Mouse (Mus musculus): ENCODE data around the gene Agbl1.
A peak's percentile ranks its signal among the peaks of the same experiment; 100 is the strongest.

Gene Agbl1

GRCm38 (mm10) chr7:76921671-76922070 lies 692.0 kb downstream of the Agbl1 start:
- no peak for DNase-seq (ENCODE audit: low spot score in 2 of 2)

DNA sequence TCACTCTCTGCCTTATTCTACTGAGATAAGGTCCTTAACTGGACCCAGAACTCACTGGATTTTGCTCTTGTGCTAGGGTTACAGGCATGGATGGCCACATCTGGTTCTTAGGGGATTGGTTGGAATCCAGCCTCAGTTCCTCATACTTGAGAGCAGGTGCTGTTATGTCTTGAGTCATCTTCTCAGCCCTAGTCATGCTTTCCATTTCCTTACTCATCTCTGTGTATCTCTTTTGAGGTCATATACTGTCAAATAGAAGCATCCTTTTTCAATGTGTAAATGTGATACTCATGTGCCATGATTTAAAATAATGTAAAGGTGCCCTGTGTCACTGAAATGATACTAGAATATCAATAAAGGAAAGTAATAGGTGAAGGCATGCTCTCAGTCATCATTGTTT lies 705.5 kb downstream of the Agbl1 start:
- no peak for DNase-seq (ENCODE audit: low spot score in 2 of 2)

- DNase-seq (ENCODE audit: low spot score in 2 of 2) = no peak
Measured at GRCm38 (mm10) chr7:76941531-76941930, 711.8 kb downstream of the Agbl1 start.

DNA sequence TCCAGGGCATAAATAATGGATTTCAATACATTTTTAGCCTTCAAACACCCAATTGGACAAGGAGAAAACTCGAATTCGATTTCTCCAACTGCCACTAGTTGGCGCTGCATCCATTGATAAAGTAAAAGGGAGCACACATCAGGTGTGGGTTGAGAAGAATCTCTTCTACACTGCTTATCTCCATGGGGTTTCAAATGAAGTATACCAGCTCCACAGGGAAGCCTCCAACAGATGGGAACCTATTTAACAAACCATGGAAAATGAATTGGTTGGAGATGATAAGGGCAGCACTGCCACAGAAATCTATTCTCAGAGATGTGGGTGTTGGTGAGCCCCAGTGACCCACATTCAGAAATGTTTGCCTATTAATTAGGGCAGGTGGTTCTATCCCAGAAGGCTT lies 741.6 kb downstream of the Agbl1 start:
- no peak for DNase-seq (ENCODE audit: low spot score in 2 of 2)

GRCm38 (mm10) chr7:77009571-77009970 lies 779.9 kb downstream of the Agbl1 start:
- no peak for DNase-seq (ENCODE audit: low spot score in 2 of 2)

- DNase-seq (ENCODE audit: low spot score in 2 of 2) = no peak
Measured at GRCm38 (mm10) chr7:77029019-77029418, 799.3 kb downstream of the Agbl1 start.

- DNase-seq (ENCODE audit: low spot score in 2 of 2) = no peak
Measured at GRCm38 (mm10) chr7:77076033-77076432, 846.3 kb downstream of the Agbl1 start.

- no peak for DNase-seq (ENCODE audit: low spot score in 2 of 2)
Measured at GRCm38 (mm10) chr7:77087266-77087665, 857.6 kb downstream of the Agbl1 start.

DNA sequence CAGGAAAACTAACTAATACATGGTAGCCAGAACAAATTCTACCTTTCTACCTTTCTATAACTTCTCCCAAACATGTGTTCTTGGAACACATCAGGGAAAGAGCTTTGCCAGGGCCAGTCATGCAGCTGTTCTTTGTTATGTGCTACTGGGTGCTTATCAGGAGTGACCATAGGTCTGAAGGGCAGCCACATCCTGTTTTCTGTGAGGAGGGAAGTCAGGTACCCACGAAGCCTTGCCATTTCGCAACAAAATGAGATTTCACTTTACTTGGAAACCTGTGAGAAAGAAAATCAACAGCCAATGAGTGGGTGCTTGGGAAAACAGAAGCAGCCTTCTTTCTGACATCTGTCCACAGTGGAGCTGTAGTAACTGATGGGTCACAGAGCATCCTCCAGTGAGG lies 865.5 kb downstream of the Agbl1 start:
- no peak for DNase-seq (ENCODE audit: low spot score in 2 of 2)

DNA sequence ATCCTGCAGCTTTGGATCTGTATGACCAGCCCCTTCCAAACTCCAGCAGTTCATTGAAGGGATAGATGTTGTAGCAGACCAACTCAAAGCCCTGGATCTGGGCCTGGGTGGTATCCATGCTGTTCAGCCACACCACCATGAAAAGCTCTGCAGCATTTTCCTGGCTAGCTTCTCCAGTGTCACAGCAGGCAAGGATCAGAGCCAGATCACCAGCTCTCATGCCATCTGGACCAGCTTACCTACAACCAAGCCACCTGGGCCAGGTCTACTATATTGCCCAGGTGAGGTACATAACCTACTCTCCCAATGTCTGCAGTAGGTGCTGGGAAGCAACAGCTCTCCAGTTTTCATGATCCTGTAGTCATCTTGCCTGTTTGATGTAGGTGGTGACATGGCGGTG lies 884.3 kb downstream of the Agbl1 start:
- no peak for DNase-seq (ENCODE audit: low spot score in 2 of 2)

DNA sequence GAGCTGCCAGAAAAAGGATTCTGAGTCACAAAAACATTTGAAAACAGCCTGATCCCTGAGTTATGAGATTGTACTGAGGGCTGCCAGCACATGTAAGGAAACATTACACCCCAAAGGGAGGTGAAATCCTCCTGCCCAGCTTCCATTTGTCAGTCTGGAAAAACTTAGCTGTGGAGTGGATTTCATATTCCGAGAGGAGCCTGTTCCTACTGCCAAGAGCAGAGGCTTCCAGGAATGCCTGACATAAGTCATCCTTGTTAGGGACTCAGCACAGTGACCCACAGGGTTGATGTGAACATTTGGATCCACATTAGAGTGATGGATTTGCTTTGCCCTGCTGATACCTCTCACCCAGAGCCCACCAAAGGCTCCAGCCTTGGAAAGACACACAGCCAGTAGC lies 899.4 kb downstream of the Agbl1 start:
- DNase-seq (ENCODE audit: low spot score in 2 of 2) = no peak

DNA sequence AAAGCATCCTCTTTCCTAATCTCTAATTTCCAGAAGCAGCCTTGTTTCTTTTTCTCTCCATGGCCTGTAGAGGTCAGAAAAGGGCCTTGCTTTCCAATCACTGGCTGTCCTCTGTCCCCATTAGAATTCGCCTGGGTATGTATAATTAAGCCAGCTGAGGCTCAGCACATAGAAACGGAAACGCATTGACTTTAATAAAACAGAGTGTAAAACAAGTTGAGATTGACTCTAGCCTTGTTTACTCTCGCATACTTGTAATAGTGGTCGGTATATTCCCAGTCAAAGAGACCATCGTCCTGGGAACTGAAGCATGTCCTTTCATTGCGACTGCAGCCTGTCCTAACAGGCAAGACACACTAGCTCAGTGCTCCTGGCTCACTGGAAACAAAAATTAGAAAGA lies 902.3 kb downstream of the Agbl1 start:
- no peak for DNase-seq (ENCODE audit: low spot score in 2 of 2)

- DNase-seq (ENCODE audit: low spot score in 2 of 2) = peak; percentile 31 to 64
Measured at GRCm38 (mm10) chr7:77132615-77133420, 903.1 kb downstream of the Agbl1 start.

GRCm38 (mm10) chr7:77134860-77135259 lies 905.2 kb downstream of the Agbl1 start:
- DNase-seq (ENCODE audit: low spot score in 2 of 2) = no peak

- no peak for DNase-seq (ENCODE audit: low spot score in 2 of 2)
Measured at GRCm38 (mm10) chr7:77138707-77139106, 909.0 kb downstream of the Agbl1 start.

DNA sequence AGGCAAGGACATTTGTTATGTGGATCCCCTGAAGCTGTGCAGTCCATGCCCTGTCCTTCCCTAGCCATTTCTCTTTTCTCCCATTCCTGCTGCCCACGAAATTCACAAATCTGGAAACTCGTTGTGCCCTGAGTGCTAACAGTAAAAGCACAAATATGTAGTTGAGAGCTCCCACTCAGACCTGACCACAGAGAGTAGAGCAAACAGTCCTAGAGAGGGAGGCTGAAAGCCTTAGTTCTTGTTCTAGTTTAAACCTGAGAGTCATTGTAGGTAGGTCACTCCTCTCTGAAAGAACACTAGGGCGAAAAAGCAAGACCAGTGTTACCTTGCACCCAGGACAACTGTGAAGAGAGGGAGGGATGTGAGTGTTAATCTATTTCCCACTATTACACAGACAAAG lies 917.8 kb downstream of the Agbl1 start:
- no peak for DNase-seq (ENCODE audit: low spot score in 2 of 2)

DNA sequence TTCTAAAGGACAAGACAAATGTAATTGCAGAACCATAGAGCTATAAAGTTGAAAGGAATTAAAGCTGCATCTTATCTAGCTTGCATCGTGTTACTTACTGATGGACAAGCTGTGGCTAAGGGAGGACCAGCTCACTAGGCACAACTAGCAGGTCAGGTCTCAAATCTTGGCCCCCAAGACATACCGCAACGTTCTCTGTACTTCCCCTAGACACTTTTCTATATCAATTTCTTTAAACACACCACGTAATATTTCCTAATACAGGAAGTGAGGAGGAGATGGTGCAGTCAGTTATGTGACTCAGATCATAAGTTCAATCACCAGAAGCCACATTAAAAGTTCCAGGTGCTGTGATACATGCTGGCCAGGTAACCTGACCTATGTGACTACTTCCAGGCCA lies 919.1 kb downstream of the Agbl1 start:
- no peak for DNase-seq (ENCODE audit: low spot score in 2 of 2)

DNA sequence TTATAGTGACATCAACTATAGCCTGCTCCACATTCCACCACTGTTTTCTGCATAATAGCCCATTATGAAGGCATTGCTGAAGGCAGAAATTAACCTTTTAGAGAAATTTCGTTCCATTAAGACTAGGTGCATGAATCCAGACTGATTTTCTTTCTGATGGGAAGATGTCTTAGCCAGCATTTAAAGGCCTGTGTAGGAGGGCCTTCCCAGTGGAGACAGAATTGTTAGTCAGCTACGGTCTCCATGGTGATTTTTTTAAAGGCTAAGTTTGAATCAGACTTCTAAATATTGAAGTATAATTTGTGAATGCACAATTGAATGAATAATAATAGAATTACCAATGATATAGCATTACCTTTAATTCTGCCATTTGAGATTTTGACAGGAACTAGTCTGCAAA lies 920.2 kb downstream of the Agbl1 start:
- no peak for DNase-seq (ENCODE audit: low spot score in 2 of 2)

DNA sequence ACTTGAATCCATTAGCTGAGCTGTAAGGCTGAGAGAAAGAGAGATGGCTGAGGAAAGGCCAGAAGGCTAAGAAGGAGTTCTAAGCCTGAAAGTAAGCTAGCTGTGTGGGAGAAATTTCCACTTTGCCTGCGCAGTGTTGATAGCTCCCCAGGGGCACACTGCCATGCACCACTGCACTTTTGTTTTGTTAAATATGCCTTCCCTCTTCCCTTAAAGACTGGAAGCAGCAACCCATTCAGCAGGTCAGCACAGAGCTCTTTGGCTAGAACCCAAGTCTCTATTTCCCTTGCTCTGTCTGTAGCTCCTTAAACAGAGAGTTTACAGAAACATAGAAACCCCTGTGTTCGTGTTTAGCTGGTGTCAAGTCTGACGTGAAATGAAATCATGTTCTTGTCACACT lies 922.7 kb downstream of the Agbl1 start:
- DNase-seq (ENCODE audit: low spot score in 2 of 2) = no peak

GRCm38 (mm10) chr7:77152909-77153308 lies 923.2 kb downstream of the Agbl1 start:
- DNase-seq (ENCODE audit: low spot score in 2 of 2) = no peak

GRCm38 (mm10) chr7:77164921-77165320 lies 935.2 kb downstream of the Agbl1 start:
- no peak for DNase-seq (ENCODE audit: low spot score in 2 of 2)
